Mouse (Mus musculus): Measurements from ENCODE around the gene 2510039O18Rik. TPM values are rescaled to one million over a fixed set of nuclear protein-coding genes. Genes with fewer than 3 reads are reported as not detected.
A peak's percentile ranks its signal among the peaks of the same experiment; 100 is the strongest.

2510039O18Rik gene
- polyA plus RNA-seq, 1 experiment from 2014 or later, result 25.6 TPM

GRCm38 (mm10) chr4:147937021-147937420 lies 3.7 kb upstream of the 2510039O18Rik start:
- H3K4me2 ChIP-seq (replicated peaks), result peak overlapping the region; percentile 79
- ATAC-seq (ENCODE audit: insufficient number of reproducible peaks, insufficient read depth, low FRiP score, low TSS enrichment), result no peak
- no peaks in the 10 kb centered on the region for H3K9me3 ChIP-seq
- H3K27ac ChIP-seq, result peak overlapping the region; percentile 81; the same call in 1 of the 2 replicates
- peaks cover 30% of the 10 kb centered on the region for H3K4me1 ChIP-seq
- peak overlapping the region; percentile 79; the same call in 1 of the 2 replicates for H3K9ac ChIP-seq
- no peaks in the 10 kb centered on the region for H3K27me3 ChIP-seq
- H3K36me3 ChIP-seq, result 0 out of 2 replicates have a peak, but pooled peaks cover 4% of the 10 kb centered on the region
- WGBS, result 41% methylated on average over 3 of the region's 3 CpGs
- peak overlapping the region; percentile 79 for H3K4me3 ChIP-seq

- Histone ChIP-seq H3K27me3 (no peaks in the 10 kb centered on the region), H3K9me3 (no peaks in the 10 kb centered on the region), H3K36me3 (0 out of 2 replicates have a peak, but pooled peaks cover 2% of the 10 kb centered on the region), H3K9ac (no peak overlapping the region), H3K4me1 (peaks cover 32% of the 10 kb centered on the region), H3K27ac (no peak overlapping the region), H3K4me3 (no peak overlapping the region), H3K4me2 (replicated peaks) (no peak overlapping the region)
- WGBS, result 59% methylated on average over 5 of the region's 5 CpGs
- no peak for ATAC-seq (ENCODE audit: insufficient number of reproducible peaks, insufficient read depth, low FRiP score, low TSS enrichment)
Observed at GRCm38 (mm10) chr4:147937486-147937885, 3.2 kb upstream of the 2510039O18Rik start.

GRCm38 (mm10) chr4:147938148-147939096 lies 2.3 kb upstream of the 2510039O18Rik start:
- H3K36me3 ChIP-seq, result 0 out of 2 replicates have a peak, but pooled peaks cover 3% of the 10 kb centered on the region
- H3K4me2 ChIP-seq (replicated peaks), result no peak overlapping the region
- ATAC-seq (ENCODE audit: insufficient number of reproducible peaks, insufficient read depth, low FRiP score, low TSS enrichment), result no peak
- no peaks in the 10 kb centered on the region for H3K27me3 ChIP-seq
- H3K4me1 ChIP-seq, result peaks cover 35% of the 10 kb centered on the region
- H3K4me3 ChIP-seq, result no peak overlapping the region
- WGBS, result 50% methylated on average over 14 of the region's 14 CpGs
- no peaks in the 10 kb centered on the region for H3K9me3 ChIP-seq
- H3K27ac ChIP-seq, result peak overlapping the region; percentile 91
- H3K9ac ChIP-seq, result no peak overlapping the region; the same call in 1 of the 2 replicates

- 0 out of 2 replicates have a peak overlapping the region, but pooled peaks have one; percentile 97 for H3K4me3 ChIP-seq
- WGBS, result 30% methylated on average over 9 of the region's 9 CpGs
- peak overlapping the region; percentile 99 for H3K4me2 ChIP-seq (replicated peaks)
- peaks cover 19% of the 10 kb centered on the region for H3K36me3 ChIP-seq
- H3K27ac ChIP-seq, result peak overlapping the region; percentile 91
- no peak for ATAC-seq (ENCODE audit: insufficient number of reproducible peaks, insufficient read depth, low FRiP score, low TSS enrichment)
- H3K9ac ChIP-seq, result no peak overlapping the region
- H3K9me3 ChIP-seq, result no peaks in the 10 kb centered on the region
- no peaks in the 10 kb centered on the region for H3K27me3 ChIP-seq
- peaks cover 30% of the 10 kb centered on the region for H3K4me1 ChIP-seq
Observed at GRCm38 (mm10) chr4:147940111-147940510, 584 bp upstream of the 2510039O18Rik start.

- peak overlapping the region; percentile 99 for H3K4me2 ChIP-seq (replicated peaks)
- 0 out of 2 replicates have a peak overlapping the region, but pooled peaks have one; percentile 91 for H3K27ac ChIP-seq
- peak overlapping the region; percentile 97 for H3K4me3 ChIP-seq
- no peaks in the 10 kb centered on the region for H3K27me3 ChIP-seq
- H3K9ac ChIP-seq, result peak overlapping the region; percentile 92
- peak; percentile 44 for ATAC-seq (ENCODE audit: insufficient number of reproducible peaks, insufficient read depth, low FRiP score, low TSS enrichment)
- peaks cover 30% of the 10 kb centered on the region for H3K4me1 ChIP-seq
- WGBS, result 9% methylated on average over 62 of the region's 88 CpGs
- peaks cover 31% of the 10 kb centered on the region for H3K36me3 ChIP-seq
- H3K9me3 ChIP-seq, result no peaks in the 10 kb centered on the region
Observed at GRCm38 (mm10) chr4:147941045-147942020, 638 bp downstream of the 2510039O18Rik start.

- Histone ChIP-seq H3K27ac (no peak overlapping the region), H3K4me3 (no peak overlapping the region), H3K27me3 (no peaks in the 10 kb centered on the region), H3K9ac (no peak overlapping the region), H3K36me3 (peaks cover 45% of the 10 kb centered on the region), H3K4me2 (replicated peaks) (peak overlapping the region; percentile 99), H3K4me1 (peaks cover 27% of the 10 kb centered on the region), H3K9me3 (no peaks in the 10 kb centered on the region)
- 96% methylated on average over 1 of the region's 1 CpGs for WGBS
- ATAC-seq (ENCODE audit: insufficient number of reproducible peaks, insufficient read depth, low FRiP score, low TSS enrichment), result no peak
Observed at GRCm38 (mm10) chr4:147943005-147943404, 2.3 kb downstream of the 2510039O18Rik start.

- Histone ChIP-seq H3K4me3 (no peak overlapping the region), H3K36me3 (peaks cover 45% of the 10 kb centered on the region), H3K27me3 (no peaks in the 10 kb centered on the region), H3K9ac (no peak overlapping the region), H3K4me2 (replicated peaks) (no peak overlapping the region), H3K4me1 (peaks cover 8% of the 10 kb centered on the region), H3K9me3 (no peaks in the 10 kb centered on the region), H3K27ac (no peak overlapping the region)
- WGBS, result 66% methylated on average over 2 of the region's 2 CpGs
- ATAC-seq (ENCODE audit: insufficient number of reproducible peaks, insufficient read depth, low FRiP score, low TSS enrichment), result no peak
Observed at GRCm38 (mm10) chr4:147947511-147947910, 6.8 kb downstream of the 2510039O18Rik start.

- Histone ChIP-seq H3K9me3 (no peaks in the 10 kb centered on the region), H3K27me3 (no peaks in the 10 kb centered on the region), H3K36me3 (no peaks in the 10 kb centered on the region), H3K4me2 (replicated peaks) (no peak overlapping the region), H3K4me3 (no peak overlapping the region), H3K4me1 (no peaks in the 10 kb centered on the region), H3K27ac (no peak overlapping the region), H3K9ac (no peak overlapping the region)
- ATAC-seq (ENCODE audit: insufficient number of reproducible peaks, insufficient read depth, low FRiP score, low TSS enrichment), result no peak
- 9% methylated on average over 4 of the region's 4 CpGs for WGBS
Observed at GRCm38 (mm10) chr4:147953590-147953989, 12.9 kb downstream of the 2510039O18Rik start.

GRCm38 (mm10) chr4:147957141-147957540 lies 16.4 kb downstream of the 2510039O18Rik start:
- H3K9ac ChIP-seq, result no peak overlapping the region
- ATAC-seq (ENCODE audit: insufficient number of reproducible peaks, insufficient read depth, low FRiP score, low TSS enrichment), result no peak
- no peaks in the 10 kb centered on the region for H3K27me3 ChIP-seq
- no peaks in the 10 kb centered on the region for H3K36me3 ChIP-seq
- WGBS, result 41% methylated on average over 11 of the region's 11 CpGs
- no peak overlapping the region for H3K27ac ChIP-seq
- no peak overlapping the region for H3K4me3 ChIP-seq
- H3K4me2 ChIP-seq (replicated peaks), result no peak overlapping the region
- no peaks in the 10 kb centered on the region for H3K9me3 ChIP-seq
- no peaks in the 10 kb centered on the region for H3K4me1 ChIP-seq

GRCm38 (mm10) chr4:147959881-147960831 lies 19.5 kb downstream of the 2510039O18Rik start:
- no peak for ATAC-seq (ENCODE audit: insufficient number of reproducible peaks, insufficient read depth, low FRiP score, low TSS enrichment)
- Histone ChIP-seq H3K9me3 (no peaks in the 10 kb centered on the region), H3K36me3 (no peaks in the 10 kb centered on the region), H3K9ac (no peak overlapping the region), H3K27me3 (no peaks in the 10 kb centered on the region), H3K4me3 (no peak overlapping the region), H3K27ac (no peak overlapping the region), H3K4me1 (no peaks in the 10 kb centered on the region), H3K4me2 (replicated peaks) (no peak overlapping the region)
- WGBS, result 39% methylated on average over 6 of the region's 6 CpGs

All from embryonic facial prominence, embryonic 12.5 days (tissue).